Mouse (Mus musculus) ES-E14 (cell line): ENCODE measurements around the gene Scg3. TPM values are rescaled to one million over a fixed set of nuclear protein-coding genes. Genes with fewer than 3 reads are reported as not detected.
"Not testable (repeated sequence)": the region's sequence is repeated elsewhere in the genome, so short reads cannot be mapped to it uniquely, and the experiment has no call there.

Source experiments
- DNase-seq: peaks from one replicate; pipeline ENCODE4 v3.0.0-alpha.2; 2013; ENCODE audit warnings: low read depth, low spot score
- H3K27ac ChIP-seq: 2 replicates; pipeline ENCODE4 v1.5.1; 2012; ENCODE audit warnings: low read depth, mild to moderate bottlenecking, low read length, moderate library complexity, mixed read lengths; ENCODE audit not compliant: poor library complexity, insufficient read depth, severe bottlenecking
- H3K36me3 ChIP-seq: 2 replicates; pipeline ENCODE4 v1.6.1; 2012; ENCODE audit warnings: mild to moderate bottlenecking, low read length, moderate library complexity, mixed read lengths; ENCODE audit not compliant: control insufficient read depth, poor library complexity, insufficient read depth, severe bottlenecking
- H3K4me1 ChIP-seq, 2 experiments: fragments of 150-350 bp in 1 of 2; sonication (generic) in 1 of 2; 2 replicates each; pipeline ENCODE4 v1.6.1; 2012; ENCODE audit warnings: low read length in 2 of 2, mild to moderate bottlenecking in 1 of 2, mixed read lengths in 1 of 2; ENCODE audit not compliant: control insufficient read depth in 2 of 2, insufficient read depth in 2 of 2, poor library complexity in 1 of 2
- H3K4me3 ChIP-seq, 2 experiments: fragments of 150-350 bp in 1 of 2; sonication (generic) in 1 of 2; 2 replicates each; pipeline ENCODE4 v1.5.1; 2012; ENCODE audit warnings: low read length in 2 of 2, low read depth in 1 of 2, mild to moderate bottlenecking in 1 of 2, mixed read lengths in 1 of 2; ENCODE audit not compliant: insufficient read depth in 1 of 2, poor library complexity in 1 of 2, severe bottlenecking in 1 of 2
- H3K9ac ChIP-seq: 2 replicates; pipeline ENCODE4 v1.6.1; 2012; ENCODE audit warnings: low read depth, mild to moderate bottlenecking, low read length, mixed read lengths; ENCODE audit not compliant: poor library complexity, insufficient read depth, severe bottlenecking
- H3K9me3 ChIP-seq: fragments of 150-350 bp; sonication (generic); 2 replicates; pipeline ENCODE4 v1.6.1; 2012; ENCODE audit warnings: low read depth, mild to moderate bottlenecking, low read length; ENCODE audit not compliant: control insufficient read depth, insufficient read depth
- CHD2 ChIP-seq: IDR thresholded peaks from 2 replicates; pipeline ENCODE4 v1.6.1; 2014; ENCODE audit warnings: mild to moderate bottlenecking, low read depth, low read length, inconsistent platforms
- HCFC1 ChIP-seq: IDR thresholded peaks from 2 replicates; pipeline ENCODE4 v1.6.1; 2012; ENCODE audit warnings: low read length, inconsistent platforms, borderline replicate concordance; ENCODE audit not compliant: insufficient read depth
- MAFK ChIP-seq: IDR thresholded peaks from 2 replicates; pipeline ENCODE4 v1.6.1; 2014; ENCODE audit warnings: mild to moderate bottlenecking, low read depth, low read length, inconsistent platforms; ENCODE audit not compliant: insufficient read depth
- ZC3H11A ChIP-seq: IDR thresholded peaks from 2 replicates; pipeline ENCODE4 v1.6.1; 2012; ENCODE audit warnings: low read depth, mild to moderate bottlenecking, inconsistent platforms, low read length, borderline replicate concordance
- ZNF384 ChIP-seq: IDR thresholded peaks from 2 replicates; pipeline ENCODE4 v1.6.1; 2012; ENCODE audit warnings: low read depth, low read length, inconsistent platforms
- in situ Hi-C, 2 experiments: fragments of 600-800 bp; cut with MboI; formaldehyde crosslinking; loops; one replicate each; pipeline ENCODE4 v1.15.1; 2025; ENCODE audit warnings: low sequenced_read_pairs in 2 of 2, inconsistent platforms in 1 of 2; ENCODE audit not compliant: unreplicated experiment in 2 of 2
- total RNA-seq: library from RNA; depleted of rRNA; stranded (reverse); fragments of 300-350 nt; gene quantifications from 2 replicates; pipeline ENCODE4 v1.2.3, GENCODE M21; 2012

The Scg3 gene
- total RNA-seq, 1 experiment, result 0.76 TPM

DNA sequence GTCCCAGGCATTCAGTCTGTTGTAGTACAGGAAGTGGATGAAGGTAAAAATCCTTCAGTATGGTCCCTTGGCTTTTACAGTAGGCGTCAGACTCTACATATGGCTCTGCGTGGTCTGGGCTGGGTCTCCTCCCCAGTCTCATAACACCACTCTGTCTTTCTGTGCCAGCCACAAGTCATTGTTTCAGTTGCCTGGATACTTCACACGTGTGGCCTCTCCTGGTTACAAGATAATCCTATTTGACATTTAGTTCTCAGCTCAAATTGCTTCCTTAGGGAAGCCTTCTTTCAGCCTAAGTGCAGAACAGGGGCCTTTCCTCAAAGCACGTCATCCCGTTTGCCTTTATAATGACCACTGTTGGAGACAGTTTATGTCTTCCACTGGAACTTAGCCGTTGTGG lies 11.1 kb downstream of the Scg3 start:
- no peak overlapping the region for H3K9ac ChIP-seq
- DNase-seq, result no peak
- no peaks in the 10 kb centered on the region for H3K9me3 ChIP-seq
- no peak overlapping the region for H3K27ac ChIP-seq
- H3K4me3 ChIP-seq, result no peak overlapping the region
- TF ChIP-seq ZC3H11A, result no peak
- no peak for TF ChIP-seq ZNF384
- TF ChIP-seq CHD2, result no peak
- TF ChIP-seq HCFC1, result no peak
- no peak for TF ChIP-seq MAFK
- no peaks in the 10 kb centered on the region for H3K36me3 ChIP-seq
- in situ Hi-C loops, result no loop called here
- no peaks in the 10 kb centered on the region for H3K4me1 ChIP-seq

DNA sequence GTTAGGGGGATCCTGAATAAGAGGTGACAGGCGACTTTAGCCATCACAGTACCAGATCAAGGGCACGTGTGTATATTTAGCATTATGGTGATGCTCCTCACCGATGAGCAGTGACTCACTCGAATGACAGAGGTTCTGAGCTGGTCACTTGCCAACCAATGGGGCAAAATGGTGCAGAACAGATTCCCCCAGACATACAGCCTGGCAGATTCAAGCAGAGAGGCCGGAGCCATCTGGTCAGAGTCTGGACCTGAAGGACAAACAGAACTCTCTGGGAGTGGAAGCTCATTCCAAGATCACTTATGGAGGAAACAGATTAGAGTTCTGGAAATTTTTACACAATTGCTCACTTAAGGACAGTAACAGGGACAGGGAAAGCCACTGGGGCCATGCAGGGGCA lies 17.2 kb downstream of the Scg3 start:
- no peak overlapping the region for H3K4me3 ChIP-seq
- no peaks in the 10 kb centered on the region for H3K9me3 ChIP-seq
- TF ChIP-seq MAFK, result no peak
- TF ChIP-seq CHD2, result no peak
- TF ChIP-seq ZNF384, result no peak
- no peak for TF ChIP-seq ZC3H11A
- no peak for TF ChIP-seq HCFC1
- no peaks in the 10 kb centered on the region for H3K36me3 ChIP-seq
- no peak overlapping the region for H3K27ac ChIP-seq
- no peak overlapping the region for H3K9ac ChIP-seq
- in situ Hi-C loops, result no loop called here
- H3K4me1 ChIP-seq, result no peaks in the 10 kb centered on the region
- no peak for DNase-seq

DNA sequence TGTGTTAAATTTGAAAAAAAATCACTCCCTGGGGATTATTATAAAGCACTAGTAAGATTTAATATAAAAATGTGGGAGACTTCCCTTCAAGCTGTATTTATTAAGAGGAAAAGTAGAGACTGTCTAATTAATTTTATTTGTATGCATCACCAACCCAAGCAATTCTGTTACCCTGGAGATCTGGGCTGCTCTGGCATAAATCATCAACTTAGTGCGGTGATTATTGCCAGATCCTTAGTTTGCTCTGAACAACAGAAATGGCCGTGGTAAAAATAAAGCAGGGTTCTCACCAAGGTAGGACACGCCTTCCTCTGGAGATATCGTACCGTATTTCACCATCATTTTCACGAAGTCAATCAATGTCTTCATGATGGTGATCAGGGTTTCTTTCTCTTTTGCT lies 18.5 kb downstream of the Scg3 start:
- H3K9ac ChIP-seq, result no peak overlapping the region
- no peak for DNase-seq
- in situ Hi-C loops, result no loop called here
- H3K36me3 ChIP-seq, result no peaks in the 10 kb centered on the region
- no peaks in the 10 kb centered on the region for H3K4me1 ChIP-seq
- TF ChIP-seq HCFC1, result no peak
- no peak for TF ChIP-seq CHD2
- TF ChIP-seq ZC3H11A, result no peak
- TF ChIP-seq MAFK, result no peak
- no peaks in the 10 kb centered on the region for H3K9me3 ChIP-seq
- H3K4me3 ChIP-seq, result no peak overlapping the region
- no peak overlapping the region for H3K27ac ChIP-seq

DNA sequence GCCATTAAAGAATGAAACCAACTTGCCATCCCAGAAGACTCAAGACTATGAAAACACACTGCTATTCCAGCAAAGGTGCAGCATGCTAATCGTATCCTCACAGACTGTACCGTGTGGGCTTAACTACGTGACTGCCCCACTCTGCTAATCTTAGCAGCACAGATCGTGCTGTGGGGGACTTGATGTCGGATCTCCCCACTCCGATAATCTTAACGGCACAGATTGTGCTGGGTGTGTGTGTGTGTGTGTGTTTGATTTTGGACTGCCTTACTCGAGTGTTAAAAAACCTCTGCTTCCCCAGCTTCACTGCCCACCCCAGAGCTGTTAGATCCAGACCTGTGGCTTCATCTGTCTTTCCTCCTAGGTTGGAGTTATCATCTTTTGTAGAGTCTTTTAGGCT lies 22.9 kb downstream of the Scg3 start:
- in situ Hi-C loops, result no loop called here

DNA sequence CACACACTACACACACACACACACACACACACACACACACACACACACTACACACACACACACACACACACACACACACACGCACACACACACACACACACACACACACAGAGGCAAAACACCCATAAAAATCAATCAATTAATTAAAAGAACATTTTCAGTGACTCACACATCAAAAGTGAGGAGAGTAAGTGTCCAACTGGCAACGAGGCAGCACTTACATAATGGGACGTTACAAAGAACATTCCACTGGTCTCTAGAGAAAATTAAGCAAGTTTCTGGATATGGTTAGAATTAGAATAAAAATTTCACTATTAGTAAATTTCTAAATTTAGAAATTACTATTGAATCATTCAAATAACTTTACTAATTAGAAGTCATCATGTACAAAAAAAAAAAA lies 27.4 kb downstream of the Scg3 start:
- H3K4me1 ChIP-seq, H3K27ac ChIP-seq, H3K9ac ChIP-seq, H3K36me3 ChIP-seq, in situ Hi-C loops, H3K4me3 ChIP-seq, H3K9me3 ChIP-seq, DNase-seq: not testable (repeated sequence)

More for the DNA sequence above, 22.9 kb downstream of the Scg3 start:
- Histone ChIP-seq H3K9ac (no peak overlapping the region), H3K27ac (no peak overlapping the region), H3K36me3 (no peaks in the 10 kb centered on the region), H3K4me3 (no peak overlapping the region), H3K9me3 (no peaks in the 10 kb centered on the region), H3K4me1 (no peaks in the 10 kb centered on the region)
- no peak for DNase-seq
- TF ChIP-seq HCFC1 (no peak), MAFK (no peak)
